Mouse (Mus musculus) ovary, postnatal 36 days (tissue): ENCODE data around the gene Skil.
"Not testable (repeated sequence)": the region's sequence is repeated elsewhere in the genome, so short reads cannot be mapped to it uniquely, and the experiment has no call there.

Experiments
- DNase-seq: peaks from one replicate; pipeline ENCODE4 v3.0.0; 2022; ENCODE audit warnings: low spot score, mixed read lengths

Gene Skil

GRCm38 (mm10) chr3:31126848-31127247, 32.0 kb downstream of the Skil start:
- DNase-seq = no peak

GRCm38 (mm10) chr3:31129766-31130165, 34.9 kb downstream of the Skil start:
- DNase-seq = no peak

GRCm38 (mm10) chr3:31133664-31134063, 38.8 kb downstream of the Skil start:
- no peak for DNase-seq

GRCm38 (mm10) chr3:31134246-31134645, 39.4 kb downstream of the Skil start:
- no peak for DNase-seq

- no peak for DNase-seq
Measured at GRCm38 (mm10) chr3:31134696-31135095, 39.8 kb downstream of the Skil start.

- not testable (repeated sequence) for DNase-seq
Measured at GRCm38 (mm10) chr3:31136591-31136990, 41.7 kb downstream of the Skil start.

- DNase-seq = no peak
Measured at GRCm38 (mm10) chr3:31138454-31139424, 43.9 kb downstream of the Skil start.

GRCm38 (mm10) chr3:31141621-31142020, 46.8 kb downstream of the Skil start:
- DNase-seq = no peak

GRCm38 (mm10) chr3:31145222-31145621, 50.4 kb downstream of the Skil start:
- not testable (repeated sequence) for DNase-seq

GRCm38 (mm10) chr3:31145641-31146290, 50.9 kb downstream of the Skil start:
- peak; percentile 53 for DNase-seq

GRCm38 (mm10) chr3:31148595-31148994, 53.7 kb downstream of the Skil start:
- no peak for DNase-seq

GRCm38 (mm10) chr3:31149706-31150105, 54.8 kb downstream of the Skil start, which contains the start of gene Cldn11:
TSS of gene Cldn11 (plus strand) at chr3:31149920.
- peak; percentile 67 for DNase-seq

- peak; percentile 61 for DNase-seq
Measured at GRCm38 (mm10) chr3:31152108-31152507, 57.2 kb downstream of the Skil start.

- DNase-seq = no peak
Measured at GRCm38 (mm10) chr3:31156126-31156525, 61.3 kb downstream of the Skil start.

GRCm38 (mm10) chr3:31157776-31158175, 62.9 kb downstream of the Skil start:
- DNase-seq = no peak

GRCm38 (mm10) chr3:31160046-31160445, 65.2 kb downstream of the Skil start:
- DNase-seq = no peak

GRCm38 (mm10) chr3:31161336-31161735, 66.5 kb downstream of the Skil start:
- no peak for DNase-seq

GRCm38 (mm10) chr3:31162860-31163259, 68.0 kb downstream of the Skil start:
- DNase-seq = no peak

GRCm38 (mm10) chr3:31165803-31166202, 70.9 kb downstream of the Skil start:
- no peak for DNase-seq

- no peak for DNase-seq
Measured at GRCm38 (mm10) chr3:31166365-31166871, 71.6 kb downstream of the Skil start.
